Mouse (Mus musculus) inflammation-experienced regulatory T-cells, adult 6 months (primary cell): ENCODE data around the gene Cnih3. TPM values are rescaled to one million over a fixed set of nuclear protein-coding genes. Genes with fewer than 3 reads are reported as not detected.

Source experiments
- ATAC-seq: one replicate; pipeline ENCODE4 v1.8.0; 2017
- polyA plus RNA-seq, 3 experiments: library from polyadenylated mRNA; unstranded; fragments of 100-300 nt; shearing (Covaris generic); gene quantifications; one replicate each; pipeline ENCODE4 v1.2.1; 2017

The Cnih3 gene
- polyA plus RNA-seq, 3 experiments from 2014 or later: not detected

GRCm38 (mm10) chr1:181407281-181407680 lies 54.9 kb downstream of the Cnih3 start:
- ATAC-seq: no peak

GRCm38 (mm10) chr1:181408086-181408975 lies 55.9 kb downstream of the Cnih3 start:
- ATAC-seq: no peak

- no peak for ATAC-seq
These were observed 57.3 kb downstream of the Cnih3 start for GRCm38 (mm10) chr1:181409693-181410092.

GRCm38 (mm10) chr1:181410647-181411254 lies 58.3 kb downstream of the Cnih3 start:
- ATAC-seq: no peak

- no peak for ATAC-seq
These were observed 62.6 kb downstream of the Cnih3 start for GRCm38 (mm10) chr1:181414985-181415384.

GRCm38 (mm10) chr1:181416841-181417240 lies 64.4 kb downstream of the Cnih3 start:
- no peak for ATAC-seq

GRCm38 (mm10) chr1:181417937-181418523 lies 65.6 kb downstream of the Cnih3 start:
- ATAC-seq: no peak

- no peak for ATAC-seq
These were observed 67.7 kb downstream of the Cnih3 start for GRCm38 (mm10) chr1:181420080-181420536.

- no peak for ATAC-seq
These were observed 70.4 kb downstream of the Cnih3 start for GRCm38 (mm10) chr1:181422796-181423195.

- ATAC-seq: no peak
These were observed 72.5 kb downstream of the Cnih3 start for GRCm38 (mm10) chr1:181424922-181425321.

- no peak for ATAC-seq
These were observed 73.0 kb downstream of the Cnih3 start for GRCm38 (mm10) chr1:181425388-181425787.

GRCm38 (mm10) chr1:181426406-181426805 lies 74.0 kb downstream of the Cnih3 start:
- ATAC-seq: no peak

GRCm38 (mm10) chr1:181433263-181433662 lies 80.8 kb downstream of the Cnih3 start:
- ATAC-seq: no peak

- ATAC-seq: no peak
These were observed 83.0 kb downstream of the Cnih3 start for GRCm38 (mm10) chr1:181435414-181435813.

- ATAC-seq: no peak
These were observed 88.7 kb downstream of the Cnih3 start for GRCm38 (mm10) chr1:181440982-181441603.

- no peak for ATAC-seq
These were observed 89.3 kb downstream of the Cnih3 start for GRCm38 (mm10) chr1:181441654-181442241.

- no peak for ATAC-seq
These were observed 92.6 kb downstream of the Cnih3 start for GRCm38 (mm10) chr1:181445041-181445440.

GRCm38 (mm10) chr1:181445630-181446257 lies 93.3 kb downstream of the Cnih3 start:
- no peak for ATAC-seq

GRCm38 (mm10) chr1:181446591-181447114 lies 94.2 kb downstream of the Cnih3 start:
- no peak for ATAC-seq

GRCm38 (mm10) chr1:181447576-181447975 lies 95.1 kb downstream of the Cnih3 start:
- no peak for ATAC-seq

- no peak for ATAC-seq
These were observed 95.6 kb downstream of the Cnih3 start for GRCm38 (mm10) chr1:181448041-181448440.

GRCm38 (mm10) chr1:181453106-181453505 lies 100.7 kb downstream of the Cnih3 start:
- no peak for ATAC-seq
